Mouse (Mus musculus): ENCODE measurements around the gene Pigyl.
"Not testable (repeated sequence)": the region's sequence is repeated elsewhere in the genome, so short reads cannot be mapped to it uniquely, and the experiment has no call there.

The Pigyl gene

GRCm38 (mm10) chr9:22138480-22138879 lies 18.2 kb upstream of the Pigyl start:
- DNase-seq (ENCODE audit: low read depth, low spot score): peak; percentile 48

GRCm38 (mm10) chr9:22139746-22140145 lies 16.9 kb upstream of the Pigyl start:
- no peak for DNase-seq (ENCODE audit: low read depth, low spot score)

- DNase-seq (ENCODE audit: low read depth, low spot score): peak; percentile 77
These were observed 13.3 kb upstream of the Pigyl start for GRCm38 (mm10) chr9:22143108-22144037.

GRCm38 (mm10) chr9:22144304-22144965 lies 12.2 kb upstream of the Pigyl start:
- no peak for DNase-seq (ENCODE audit: low read depth, low spot score)

GRCm38 (mm10) chr9:22149426-22150248 lies 7.0 kb upstream of the Pigyl start:
- DNase-seq (ENCODE audit: low read depth, low spot score): no peak

GRCm38 (mm10) chr9:22150249-22150693 lies 6.4 kb upstream of the Pigyl start:
- DNase-seq (ENCODE audit: low read depth, low spot score): not testable (repeated sequence)

- no peak for DNase-seq (ENCODE audit: low read depth, low spot score)
These were observed 5.7 kb upstream of the Pigyl start for GRCm38 (mm10) chr9:22150946-22151345.

- no peak for DNase-seq (ENCODE audit: low read depth, low spot score)
These were observed 2.8 kb upstream of the Pigyl start for GRCm38 (mm10) chr9:22153810-22154209.

GRCm38 (mm10) chr9:22155614-22156013 lies 1.0 kb upstream of the Pigyl start:
- DNase-seq (ENCODE audit: low read depth, low spot score): peak; percentile 57

- DNase-seq (ENCODE audit: low read depth, low spot score): no peak
These were observed 1.0 kb downstream of the Pigyl start for GRCm38 (mm10) chr9:22157516-22158265.

- DNase-seq (ENCODE audit: low read depth, low spot score): no peak
These were observed 4.7 kb downstream of the Pigyl start for GRCm38 (mm10) chr9:22161299-22161698.

GRCm38 (mm10) chr9:22162305-22162704 lies 5.7 kb downstream of the Pigyl start:
- no peak for DNase-seq (ENCODE audit: low read depth, low spot score)

GRCm38 (mm10) chr9:22162912-22163311 lies 6.3 kb downstream of the Pigyl start:
- no peak for DNase-seq (ENCODE audit: low read depth, low spot score)

- no peak for DNase-seq (ENCODE audit: low read depth, low spot score)
These were observed 8.3 kb downstream of the Pigyl start for GRCm38 (mm10) chr9:22164711-22165668.

- no peak for DNase-seq (ENCODE audit: low read depth, low spot score)
These were observed 9.3 kb downstream of the Pigyl start for GRCm38 (mm10) chr9:22165964-22166363.

- no peak for DNase-seq (ENCODE audit: low read depth, low spot score)
These were observed 10.0 kb downstream of the Pigyl start for GRCm38 (mm10) chr9:22166686-22167085.

GRCm38 (mm10) chr9:22167751-22168150 lies 11.1 kb downstream of the Pigyl start:
- no peak for DNase-seq (ENCODE audit: low read depth, low spot score)

GRCm38 (mm10) chr9:22169327-22169726 lies 12.7 kb downstream of the Pigyl start:
- DNase-seq (ENCODE audit: low read depth, low spot score): no peak

GRCm38 (mm10) chr9:22172318-22172717 lies 15.7 kb downstream of the Pigyl start:
- no peak for DNase-seq (ENCODE audit: low read depth, low spot score)

Measured in retina, postnatal 7 days (tissue).